Mouse (Mus musculus): ENCODE measurements around the gene Mrnip.

The Mrnip gene

DNA sequence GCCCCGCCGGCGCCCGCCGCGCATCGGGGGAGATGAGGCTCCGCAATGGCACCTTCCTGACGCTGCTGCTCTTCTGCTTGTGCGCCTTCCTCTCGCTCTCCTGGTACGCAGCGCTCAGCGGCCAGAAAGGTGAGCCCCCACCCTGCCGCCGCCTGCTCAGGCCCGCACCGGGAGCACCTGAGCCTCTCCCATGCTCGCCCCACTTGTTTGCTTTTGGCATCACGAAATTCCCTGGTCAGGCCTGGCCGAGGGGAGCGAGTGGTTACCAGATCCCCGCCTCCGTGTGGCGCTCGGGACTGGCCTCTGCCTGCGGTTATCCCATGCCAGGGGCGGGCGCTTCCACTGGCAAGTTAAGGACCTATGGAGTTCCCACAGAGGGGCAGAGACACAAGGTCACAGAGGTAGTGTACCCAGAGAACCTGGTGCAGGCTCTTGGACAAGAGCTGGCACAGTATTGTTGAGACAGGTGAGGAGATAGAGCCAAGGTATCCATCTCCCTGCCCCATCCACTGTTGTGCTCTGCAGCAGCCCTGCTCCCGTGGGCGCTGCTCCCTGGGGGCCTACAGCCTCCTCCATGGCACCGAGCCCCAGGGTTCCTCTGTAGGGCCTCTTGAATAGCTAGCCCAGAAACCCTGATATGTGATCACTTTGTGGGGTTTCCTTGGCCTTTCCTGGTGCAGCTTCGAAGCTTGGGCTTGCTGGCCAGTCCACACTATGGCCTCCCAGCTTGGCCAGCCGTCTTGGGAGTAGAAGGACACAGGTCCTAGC lies 51.6 kb downstream of the Mrnip start:
- DNase-seq (ENCODE audit: low spot score in 2 of 2): no peak

DNA sequence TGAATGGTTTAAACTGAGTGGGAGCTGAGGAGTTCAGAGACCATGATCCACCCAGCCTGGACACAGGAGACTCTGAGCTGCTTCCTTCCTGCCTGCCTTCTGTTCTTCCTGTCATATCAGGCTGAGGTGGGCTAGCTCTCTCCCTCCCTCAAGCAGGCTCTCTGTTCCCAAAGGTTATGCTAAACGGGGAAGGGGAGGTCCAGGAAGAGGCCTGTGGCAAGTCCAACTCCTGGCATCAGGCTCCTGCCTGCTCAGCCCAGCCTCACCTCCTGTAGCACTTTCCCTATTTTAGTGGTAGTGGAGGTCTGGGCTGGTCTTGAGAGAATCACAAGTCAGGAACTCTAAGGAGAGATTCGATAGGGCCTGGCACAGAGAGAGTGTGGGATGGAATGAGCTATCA lies 52.2 kb downstream of the Mrnip start:
- peak in 1 of 2 experiments; percentile 12 for DNase-seq (ENCODE audit: low spot score in 2 of 2)

- peak in 1 of 2 experiments; percentile 4 for DNase-seq (ENCODE audit: low spot score in 2 of 2)
Measured at GRCm38 (mm10) chr11:50227226-50227625, 53.0 kb downstream of the Mrnip start.

GRCm38 (mm10) chr11:50227736-50228135 lies 53.5 kb downstream of the Mrnip start:
- DNase-seq (ENCODE audit: low spot score in 2 of 2): peak in 1 of 2 experiments; percentile 5

- DNase-seq (ENCODE audit: low spot score in 2 of 2): no peak
Measured at GRCm38 (mm10) chr11:50228772-50229171, 54.5 kb downstream of the Mrnip start.

- no peak for DNase-seq (ENCODE audit: low spot score in 2 of 2)
Measured at GRCm38 (mm10) chr11:50229252-50229910, 55.1 kb downstream of the Mrnip start.

GRCm38 (mm10) chr11:50230481-50231304 lies 56.4 kb downstream of the Mrnip start:
- no peak for DNase-seq (ENCODE audit: low spot score in 2 of 2)

DNA sequence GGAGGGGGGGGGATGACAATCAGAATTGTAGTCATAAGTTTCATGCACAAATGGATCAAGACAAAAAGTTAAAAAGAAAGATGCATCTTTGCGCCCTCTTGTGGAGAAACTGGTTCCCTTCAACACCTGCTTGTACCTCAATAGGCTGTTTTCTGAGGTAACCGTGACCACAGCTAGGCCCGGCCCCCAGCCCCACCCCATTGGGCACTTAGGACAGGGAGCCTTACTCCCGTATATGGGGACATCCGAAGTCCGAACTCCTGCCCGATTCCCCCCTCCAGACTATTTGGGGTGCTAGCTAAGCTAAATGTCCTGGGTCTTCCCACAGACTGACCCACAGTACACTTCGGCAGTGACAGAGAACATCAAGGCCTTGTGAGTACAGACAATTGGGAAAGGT lies 57.2 kb downstream of the Mrnip start:
- DNase-seq (ENCODE audit: low spot score in 2 of 2): no peak

DNA sequence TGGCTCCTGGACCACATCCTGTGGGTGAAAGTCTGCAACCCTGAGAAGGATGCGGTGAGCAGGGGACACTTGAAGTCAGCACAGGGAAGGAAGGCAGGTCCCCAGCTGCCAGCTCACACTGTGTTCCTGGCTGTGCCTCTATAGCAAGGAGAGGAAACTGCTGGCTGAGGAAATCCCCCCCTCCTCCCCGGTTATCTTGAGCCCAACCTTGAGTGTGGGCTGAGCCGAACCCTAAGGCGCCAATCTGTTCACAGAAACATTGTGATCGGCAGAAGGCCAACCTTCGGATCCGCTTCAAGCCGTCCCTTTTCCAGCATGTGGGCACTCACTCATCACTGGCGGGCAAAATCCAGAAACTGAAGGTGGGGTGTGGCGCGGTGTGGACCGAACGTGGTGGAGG lies 58.8 kb downstream of the Mrnip start:
- no peak for DNase-seq (ENCODE audit: low spot score in 2 of 2)

GRCm38 (mm10) chr11:50233993-50234392 lies 59.7 kb downstream of the Mrnip start:
- no peak for DNase-seq (ENCODE audit: low spot score in 2 of 2)

DNA sequence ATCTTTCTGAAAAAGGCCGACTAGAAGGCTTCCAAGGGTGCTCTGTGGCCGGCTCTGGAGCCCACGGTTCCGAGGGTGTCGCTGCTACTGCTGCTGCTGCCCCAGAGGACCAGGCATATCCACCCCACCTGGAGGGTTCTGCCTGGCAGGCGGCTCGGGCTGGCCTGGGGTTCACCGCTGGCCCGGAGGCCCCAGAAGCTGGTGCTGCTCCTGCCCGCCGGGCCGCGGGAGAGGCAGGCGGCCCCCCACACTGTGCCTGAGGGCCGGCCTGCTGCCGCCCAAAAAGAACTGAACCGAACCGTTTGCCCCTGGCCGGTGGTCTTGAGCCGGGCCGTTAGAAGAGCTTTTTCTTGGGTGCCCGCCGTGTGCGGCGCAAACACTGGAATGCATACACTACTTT lies 60.4 kb downstream of the Mrnip start:
- no peak for DNase-seq (ENCODE audit: low spot score in 2 of 2)

DNA sequence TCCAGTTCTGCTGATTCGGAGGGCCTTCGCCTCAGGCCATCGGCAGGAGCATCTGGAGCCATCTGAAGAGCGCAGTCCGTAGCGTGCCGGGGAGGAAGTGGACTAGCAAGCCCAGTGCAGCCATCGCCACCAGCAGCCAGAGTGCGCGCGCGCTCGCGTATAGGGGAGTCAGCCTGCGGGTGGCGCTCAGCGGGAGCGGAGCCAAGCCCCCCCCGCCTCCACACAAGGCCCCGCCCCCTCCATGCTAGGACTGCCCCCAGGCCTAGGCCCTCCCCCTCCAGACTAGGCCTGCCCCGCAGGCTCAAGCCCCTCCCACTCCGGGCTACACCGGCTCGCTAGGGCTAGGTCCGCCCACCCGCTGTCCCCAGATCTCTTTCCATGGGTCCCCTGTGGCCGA lies 62.3 kb downstream of the Mrnip start:
- DNase-seq (ENCODE audit: low spot score in 2 of 2): peak; percentile 68

DNA sequence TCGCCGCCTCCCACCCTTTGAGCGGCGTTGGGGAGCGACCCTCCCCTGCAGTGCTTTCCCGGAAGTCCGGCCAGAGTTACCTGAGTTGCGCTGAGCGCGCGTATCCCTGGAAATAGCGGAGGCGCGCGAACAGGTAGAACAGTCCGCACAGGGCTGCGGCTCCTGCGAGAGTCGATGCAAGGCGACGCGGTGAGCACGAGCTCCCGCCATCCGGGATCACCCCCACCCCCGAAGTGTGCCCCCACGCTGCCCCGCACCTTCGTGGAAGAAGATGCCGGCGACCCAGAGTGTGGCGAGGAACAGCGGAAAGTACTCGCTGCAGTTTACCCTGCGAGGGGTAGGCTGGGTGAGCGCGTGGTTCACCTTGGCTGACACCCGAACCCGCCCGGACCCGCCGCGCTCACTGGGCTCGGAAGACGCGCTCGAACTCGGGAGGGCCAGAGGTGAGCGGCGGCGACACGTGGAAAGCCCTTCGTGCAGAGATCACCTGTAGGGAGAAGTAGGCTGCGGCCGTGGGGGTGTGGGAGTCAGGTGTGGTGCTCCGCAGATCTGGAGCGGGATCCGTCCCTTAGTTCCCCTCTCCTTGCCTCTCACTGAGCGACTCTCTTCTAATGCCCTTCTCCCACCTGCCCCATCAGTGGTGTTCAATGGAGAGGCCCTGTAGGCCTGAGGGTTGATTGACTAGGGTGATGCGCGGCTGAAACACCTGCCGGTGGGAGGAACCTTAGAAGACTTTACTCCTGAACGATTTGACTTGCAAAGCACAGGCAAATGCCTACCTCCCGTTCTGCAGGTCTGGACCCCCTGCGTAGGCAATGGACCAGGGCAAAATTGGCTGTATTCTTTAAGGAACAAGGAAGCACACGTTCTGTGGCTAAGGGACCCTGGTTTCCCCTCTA lies 62.9 kb downstream of the Mrnip start:
- DNase-seq (ENCODE audit: low spot score in 2 of 2): no peak

DNA sequence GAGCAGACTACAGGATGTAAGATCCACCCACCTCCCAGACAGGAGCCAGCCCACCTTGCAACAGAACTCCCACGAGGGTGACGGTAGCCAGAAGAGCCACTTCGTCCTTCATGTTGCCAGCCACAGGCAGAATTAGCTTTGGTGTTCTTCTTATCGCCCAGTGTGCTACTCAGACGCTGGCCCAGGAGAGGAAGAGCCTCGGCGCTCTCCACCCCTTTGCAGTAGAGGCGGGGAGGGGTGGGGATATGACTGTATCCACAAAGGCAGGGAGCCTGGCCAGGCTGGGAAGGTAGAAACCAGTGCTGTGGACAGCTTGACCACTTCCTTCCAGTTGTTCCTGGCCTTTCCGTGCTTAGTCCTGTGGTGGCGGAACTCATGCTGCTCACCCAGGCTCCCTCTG lies 64.1 kb downstream of the Mrnip start, which contains the start of gene Ltc4s:
Ltc4s (minus strand) TSS at position 293 of the 400 bp plus-strand sequence.
- DNase-seq (ENCODE audit: low spot score in 2 of 2): no peak

- no peak for DNase-seq (ENCODE audit: low spot score in 2 of 2)
Measured at GRCm38 (mm10) chr11:50238821-50239791, 64.9 kb downstream of the Mrnip start.

GRCm38 (mm10) chr11:50240235-50240911 lies 66.1 kb downstream of the Mrnip start:
- no peak for DNase-seq (ENCODE audit: low spot score in 2 of 2)

GRCm38 (mm10) chr11:50243926-50244325 lies 69.7 kb downstream of the Mrnip start:
- no peak for DNase-seq (ENCODE audit: low spot score in 2 of 2)

DNA sequence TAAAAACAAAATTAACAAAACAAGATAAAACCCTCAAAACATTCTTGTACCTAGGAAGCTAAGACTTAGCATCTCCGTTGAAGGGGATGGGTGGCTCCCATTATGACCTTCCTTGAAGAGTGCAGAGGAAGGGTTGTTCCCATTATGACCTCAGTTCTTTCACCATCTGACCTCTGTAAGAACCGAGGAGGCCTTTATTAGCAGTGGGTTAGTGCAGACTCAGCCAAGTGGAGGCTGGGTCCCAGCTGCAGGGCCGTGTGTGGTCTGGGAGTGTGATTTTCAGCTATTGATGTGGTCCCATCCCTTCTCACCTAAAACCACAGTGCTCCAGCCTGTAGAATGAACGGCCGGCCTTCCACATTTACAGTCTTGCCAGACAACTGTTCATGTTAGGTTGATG lies 71.0 kb downstream of the Mrnip start:
- no peak for DNase-seq (ENCODE audit: low spot score in 2 of 2)

DNA sequence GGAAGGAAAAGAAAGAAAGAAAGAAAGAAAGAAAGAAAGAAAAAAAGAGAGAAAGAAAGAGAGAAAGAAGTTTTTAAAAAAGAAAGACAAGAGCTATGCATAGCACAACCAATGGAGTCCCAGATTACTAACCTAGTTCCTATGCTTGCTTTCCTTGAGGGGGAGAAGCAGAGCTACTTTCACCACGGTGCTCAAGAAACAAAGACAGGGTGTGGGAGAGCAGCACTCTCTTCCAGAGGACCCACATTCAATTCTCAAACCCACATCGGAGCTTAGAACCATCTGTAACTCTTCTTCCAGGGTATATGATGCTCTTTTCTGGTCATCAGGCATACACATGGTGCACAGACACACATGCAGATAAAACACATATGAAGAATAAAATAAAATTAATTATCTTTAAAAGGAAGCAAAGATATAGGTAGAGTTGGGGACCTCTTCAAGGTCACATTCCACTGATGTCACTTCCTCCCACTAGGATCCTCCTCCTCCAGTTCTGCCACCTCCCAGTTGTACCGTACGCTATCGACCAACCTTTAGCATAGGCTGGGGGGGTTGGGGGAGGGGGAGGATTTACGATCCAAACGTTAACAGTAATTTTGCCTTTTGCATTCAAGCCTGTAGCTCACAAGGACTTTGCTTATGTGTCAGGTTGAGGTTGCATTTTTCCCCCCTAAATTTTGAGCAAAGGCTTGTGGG lies 74.4 kb downstream of the Mrnip start:
- no peak for DNase-seq (ENCODE audit: low spot score in 2 of 2)

Data from frontal cortex, postnatal 14 days (tissue).